Mouse (Mus musculus) heart, embryonic 12.5 days (tissue): ENCODE data around the gene Saa4. TPM values are rescaled to one million over a fixed set of nuclear protein-coding genes. Genes with fewer than 3 reads are reported as not detected.
"Not testable (repeated sequence)": the region's sequence is repeated elsewhere in the genome, so short reads cannot be mapped to it uniquely, and the experiment has no call there.

Experiments used
- ATAC-seq: fragments of 200-750 bp; cut with Nextera tagmentation; 2 replicates; pipeline ENCODE4 v1.8.0; 2017; ENCODE audit warnings: moderate TSS enrichment, moderate library complexity; ENCODE audit not compliant: insufficient number of reproducible peaks, low FRiP score
- H3K27ac ChIP-seq: fragments of 300-500 bp; sonication (generic); 2 replicates; pipeline ENCODE4 v1.5.1; 2016; ENCODE audit warnings: mild to moderate bottlenecking, moderate library complexity; ENCODE audit not compliant: poor library complexity, severe bottlenecking
- H3K27me3 ChIP-seq: fragments of 300-500 bp; sonication (generic); replicated peaks from 2 replicates; pipeline ENCODE4 v1.6.1; 2016; ENCODE audit warnings: mild to moderate bottlenecking, moderate library complexity
- H3K36me3 ChIP-seq: fragments of 300-500 bp; sonication (generic); 2 replicates; pipeline ENCODE4 v1.6.1; 2016; ENCODE audit warnings: mild to moderate bottlenecking, moderate library complexity
- H3K4me1 ChIP-seq: fragments of 300-500 bp; sonication (generic); replicated peaks from 2 replicates; pipeline ENCODE4 v1.6.1; 2016; ENCODE audit warnings: mild to moderate bottlenecking
- H3K4me2 ChIP-seq: fragments of 300-500 bp; sonication (generic); 2 replicates; pipeline ENCODE4 v1.6.1; 2016; ENCODE audit warnings: mild to moderate bottlenecking, moderate library complexity
- H3K4me3 ChIP-seq: fragments of 300-500 bp; sonication (generic); 2 replicates; pipeline ENCODE4 v1.5.1; 2016; ENCODE audit warnings: mild to moderate bottlenecking
- H3K9ac ChIP-seq: fragments of 300-500 bp; sonication (generic); 2 replicates; pipeline ENCODE4 v1.6.1; 2016; ENCODE audit warnings: mild to moderate bottlenecking, moderate library complexity
- H3K9me3 ChIP-seq: fragments of 300-500 bp; sonication (generic); replicated peaks from 2 replicates; pipeline ENCODE4 v1.6.1; 2016; ENCODE audit warnings: mild to moderate bottlenecking, moderate library complexity
- WGBS: fragments of 180-500 bp; shearing (Covaris S2); methylation state at CpG from one replicate; pipeline ENCODE4 v1.1.7; 2016; 5-methylcytosine and 5-hydroxymethylcytosine counted together
- polyA plus RNA-seq: library from polyadenylated mRNA; unstranded; fragments of >200 nt; fragmentation: Nextera tagmentation; extraction: Ambion mirVana; gene quantifications from 2 replicates; pipeline ENCODE4 v1.2.1, GENCODE M21; 2016

The Saa4 gene
- polyA plus RNA-seq, 1 experiment from 2014 or later = not detected

DNA sequence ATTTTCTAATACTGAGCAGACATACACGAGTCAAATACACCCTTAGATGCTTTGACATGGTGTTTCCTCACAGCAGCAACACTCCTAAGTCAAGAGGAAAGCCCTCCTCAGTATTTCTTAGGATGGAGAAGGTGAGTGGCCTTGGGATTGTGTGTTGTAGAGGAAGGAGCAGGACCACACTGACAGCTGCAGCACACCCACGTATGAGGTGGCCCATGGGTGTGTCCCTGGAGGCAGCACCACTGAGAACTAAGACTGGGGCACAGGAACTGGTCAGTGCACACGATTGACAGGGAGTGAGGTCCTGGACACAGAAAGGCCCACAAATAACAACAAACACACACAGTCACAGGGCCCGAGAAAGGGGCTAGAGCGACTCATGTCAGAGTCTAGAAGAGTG is 7.6 kb upstream of the Saa4 start:
- ATAC-seq, H3K4me2 ChIP-seq, H3K4me1 ChIP-seq, H3K9ac ChIP-seq, H3K4me3 ChIP-seq, H3K9me3 ChIP-seq, H3K27ac ChIP-seq, H3K36me3 ChIP-seq, H3K27me3 ChIP-seq: not testable (repeated sequence)
- WGBS = 69% methylated on average over 5 of the region's 5 CpGs

DNA sequence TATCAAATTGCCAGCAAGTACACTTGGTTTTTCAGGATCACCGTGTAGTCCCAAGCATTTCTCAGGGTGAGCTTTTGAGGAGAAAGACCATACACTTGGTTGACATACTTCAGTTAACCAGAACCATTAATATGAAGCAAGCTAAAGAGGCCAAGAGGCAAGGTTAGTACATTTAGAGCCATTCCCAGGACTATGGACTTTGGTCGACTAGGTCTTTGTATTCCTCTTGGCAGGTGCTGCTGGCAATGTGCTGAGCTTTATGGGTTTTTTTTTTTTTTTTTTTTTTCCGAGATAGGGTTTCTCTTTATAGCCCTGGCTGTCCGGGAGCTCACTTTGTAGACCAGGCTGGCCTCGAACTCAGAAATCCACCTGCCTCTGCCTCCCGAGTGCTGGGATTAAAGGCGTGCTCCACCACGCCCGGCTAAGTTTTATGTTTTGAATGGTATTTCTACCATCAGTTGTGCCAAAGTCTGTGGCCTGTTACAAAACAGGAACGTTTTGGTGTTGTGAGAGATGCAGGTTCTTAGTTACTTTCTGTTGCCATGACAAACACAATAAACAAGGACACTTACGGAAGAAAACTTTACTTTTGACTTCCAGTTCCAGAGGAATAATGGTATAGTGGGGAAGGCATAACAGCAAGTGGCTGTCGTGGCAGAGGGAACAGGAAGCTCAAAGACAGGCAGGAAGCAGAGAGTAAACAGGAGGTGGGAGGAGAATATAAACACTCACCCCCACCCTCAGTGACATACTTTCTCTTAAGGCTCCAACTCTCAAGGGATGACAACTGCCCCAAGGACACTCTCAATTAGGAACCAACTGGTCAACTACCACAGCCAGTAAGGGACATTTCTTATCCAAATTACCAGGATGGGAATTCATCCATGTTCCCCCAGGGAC is 6.4 kb upstream of the Saa4 start:
- Histone ChIP-seq H3K27ac (no peak overlapping the region), H3K4me3 (no peak overlapping the region), H3K36me3 (no peaks in the 10 kb centered on the region), H3K4me2 (no peak overlapping the region), H3K9me3 (no peaks in the 10 kb centered on the region), H3K4me1 (no peaks in the 10 kb centered on the region), H3K27me3 (no peaks in the 10 kb centered on the region), H3K9ac (no peak overlapping the region)
- ATAC-seq = no peak
- WGBS = 72% methylated on average over 12 of the region's 12 CpGs

DNA sequence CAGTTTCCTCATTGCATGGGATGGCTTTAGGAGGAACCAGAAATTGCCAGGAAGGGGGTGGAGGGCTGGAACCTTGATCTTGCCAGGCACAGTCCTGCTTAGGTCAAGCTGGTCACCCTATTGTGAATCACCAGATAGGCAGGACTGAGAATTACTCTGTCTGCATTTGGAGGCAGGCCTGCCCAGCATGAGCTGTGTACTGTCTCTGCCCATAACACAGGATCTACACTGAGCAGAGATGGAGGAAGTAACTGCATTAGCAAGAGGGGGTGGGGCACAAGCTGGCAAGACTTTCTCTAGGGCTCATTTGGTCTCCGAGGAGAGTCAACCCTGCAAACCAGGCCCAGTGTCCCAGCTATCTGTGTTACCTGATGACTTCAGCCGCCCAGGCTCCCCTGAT is 2.6 kb upstream of the Saa4 start:
- H3K36me3 ChIP-seq = no peaks in the 10 kb centered on the region
- H3K27ac ChIP-seq = no peak overlapping the region
- ATAC-seq = no peak
- no peak overlapping the region for H3K4me2 ChIP-seq
- H3K4me1 ChIP-seq = no peaks in the 10 kb centered on the region
- no peaks in the 10 kb centered on the region; the same call in 1 of the 2 replicates for H3K9me3 ChIP-seq
- no peak overlapping the region for H3K4me3 ChIP-seq
- WGBS = 72% methylated on average over 2 of the region's 2 CpGs
- H3K9ac ChIP-seq = no peak overlapping the region
- H3K27me3 ChIP-seq = no peaks in the 10 kb centered on the region

DNA sequence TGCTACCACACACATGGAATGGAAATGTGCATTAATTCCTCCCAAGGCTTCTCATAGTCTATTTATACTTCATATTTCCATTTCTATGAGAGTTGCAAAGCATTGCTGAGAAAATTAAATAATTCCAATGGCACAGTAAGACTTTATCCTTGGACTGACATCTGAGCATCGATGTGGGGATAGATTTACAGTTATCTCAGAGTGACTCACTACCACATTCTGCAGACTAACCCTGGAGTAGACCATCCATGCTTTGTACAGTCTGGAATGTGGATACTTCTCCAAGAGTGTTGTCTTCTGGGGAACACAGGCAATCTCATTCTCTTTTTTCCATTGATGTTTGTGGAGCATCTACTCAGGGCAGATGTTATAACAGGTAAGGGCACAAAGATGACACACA is 4.8 kb downstream of the Saa4 start:
- Histone ChIP-seq H3K4me2 (no peak overlapping the region), H3K27me3 (no peaks in the 10 kb centered on the region; the same call in 1 of the 2 replicates), H3K36me3 (no peaks in the 10 kb centered on the region), H3K4me3 (no peak overlapping the region), H3K9me3 (no peaks in the 10 kb centered on the region), H3K27ac (no peak overlapping the region), H3K9ac (no peak overlapping the region), H3K4me1 (no peaks in the 10 kb centered on the region)
- 70% methylated on average over 1 of the region's 1 CpGs for WGBS
- ATAC-seq = no peak

DNA sequence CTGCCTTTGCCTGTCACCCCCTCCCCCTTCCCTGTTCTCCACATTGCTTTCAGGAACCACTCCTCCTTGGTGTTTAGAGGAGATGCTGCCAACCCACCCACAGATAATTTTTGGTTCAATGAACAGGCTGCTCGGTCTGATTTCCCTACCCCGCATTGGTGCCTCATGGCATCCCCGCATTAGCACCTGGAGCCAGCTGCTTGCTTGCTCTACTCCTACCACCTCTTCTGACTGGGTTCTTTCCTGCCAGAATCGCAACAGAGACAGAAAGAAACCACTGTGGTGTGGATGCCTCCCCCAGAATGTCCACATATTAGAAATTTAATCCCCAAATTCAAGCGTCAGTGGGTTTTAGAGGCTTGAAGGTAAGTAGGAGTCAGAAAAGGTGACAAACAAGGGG is 8.0 kb downstream of the Saa4 start:
- no peak for ATAC-seq
- 71% methylated on average over 5 of the region's 5 CpGs for WGBS
- Histone ChIP-seq H3K9ac (no peak overlapping the region), H3K4me1 (no peaks in the 10 kb centered on the region), H3K4me3 (no peak overlapping the region), H3K4me2 (no peak overlapping the region), H3K9me3 (no peaks in the 10 kb centered on the region), H3K27me3 (peaks cover 14% of the 10 kb centered on the region), H3K36me3 (no peaks in the 10 kb centered on the region), H3K27ac (no peak overlapping the region)

DNA sequence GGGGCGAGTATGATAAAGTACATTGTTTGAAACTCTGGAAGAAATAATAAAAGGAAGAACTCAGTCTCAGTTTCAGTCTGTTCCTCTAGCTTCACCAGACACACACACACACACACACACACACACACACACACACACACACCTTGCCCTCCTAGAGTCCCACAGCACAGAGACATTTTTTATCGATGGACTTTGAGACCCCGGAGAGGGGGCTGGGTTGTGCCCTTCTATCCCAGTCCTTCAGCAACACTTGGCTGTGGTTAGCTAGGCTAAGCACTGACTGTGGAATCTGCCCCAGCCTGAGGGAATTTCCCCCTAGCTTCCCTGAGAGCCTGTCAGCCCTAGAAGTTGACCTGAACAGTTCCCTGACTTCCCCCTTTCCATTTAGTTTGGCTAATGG is 8.6 kb downstream of the Saa4 start:
- 75% methylated on average over 3 of the region's 3 CpGs for WGBS
- Histone ChIP-seq H3K27me3 (peaks cover 14% of the 10 kb centered on the region), H3K27ac (no peak overlapping the region), H3K4me2 (no peak overlapping the region), H3K4me3 (no peak overlapping the region), H3K36me3 (no peaks in the 10 kb centered on the region), H3K9ac (no peak overlapping the region), H3K4me1 (no peaks in the 10 kb centered on the region), H3K9me3 (no peaks in the 10 kb centered on the region)
- ATAC-seq = no peak

DNA sequence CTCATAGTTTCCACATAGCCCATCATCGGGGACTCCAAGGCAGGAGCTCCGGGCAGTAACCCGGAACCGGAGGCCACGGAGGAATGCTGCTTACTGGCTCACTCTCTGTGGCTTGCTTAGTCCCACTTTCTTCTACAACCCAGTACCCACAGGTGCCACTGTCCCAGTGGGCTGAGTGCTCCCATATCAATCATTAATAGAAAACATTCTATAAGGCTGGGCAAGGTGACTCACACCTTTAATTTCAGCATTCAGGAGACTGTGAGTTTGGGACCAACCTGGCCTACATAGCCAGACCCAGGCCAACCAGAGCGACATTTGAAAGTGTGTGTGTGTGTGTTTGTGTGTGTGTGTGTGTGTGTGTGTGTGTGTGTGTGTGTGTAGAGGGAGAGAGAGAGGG is 9.0 kb downstream of the Saa4 start:
- no peak overlapping the region for H3K4me2 ChIP-seq
- 92% methylated on average over 6 of the region's 6 CpGs for WGBS
- no peak overlapping the region for H3K9ac ChIP-seq
- H3K36me3 ChIP-seq = no peaks in the 10 kb centered on the region
- H3K4me1 ChIP-seq = no peaks in the 10 kb centered on the region
- H3K9me3 ChIP-seq = no peaks in the 10 kb centered on the region
- no peak overlapping the region for H3K27ac ChIP-seq
- ATAC-seq = no peak
- H3K4me3 ChIP-seq = no peak overlapping the region
- H3K27me3 ChIP-seq = peaks cover 14% of the 10 kb centered on the region

DNA sequence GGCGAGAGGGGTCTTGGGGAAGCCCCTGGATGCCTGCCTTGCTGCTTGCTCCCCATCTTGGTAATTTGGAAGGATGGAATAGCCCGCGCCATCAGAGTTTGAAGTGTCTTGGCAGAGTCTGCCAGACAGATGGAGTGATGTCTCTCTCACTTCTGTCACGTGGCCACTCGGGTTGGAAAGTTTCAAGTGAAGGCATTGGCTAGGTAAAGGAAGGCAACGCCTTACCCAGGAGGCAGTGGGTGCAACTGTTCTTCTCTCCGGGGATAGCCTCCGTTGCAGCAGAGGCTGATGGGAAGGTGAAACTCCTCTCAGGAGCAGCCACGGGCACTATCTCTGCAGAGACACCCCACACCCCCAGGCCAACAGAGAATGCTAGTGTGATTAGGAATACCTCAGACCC is 11.9 kb downstream of the Saa4 start:
- Histone ChIP-seq H3K27me3 (peaks cover 14% of the 10 kb centered on the region), H3K27ac (no peak overlapping the region), H3K9ac (no peak overlapping the region), H3K9me3 (no peaks in the 10 kb centered on the region), H3K4me3 (no peak overlapping the region), H3K4me1 (0 out of 2 replicates have a peak, but pooled peaks cover 2% of the 10 kb centered on the region), H3K4me2 (no peak overlapping the region), H3K36me3 (no peaks in the 10 kb centered on the region)
- 64% methylated on average over 9 of the region's 9 CpGs for WGBS
- ATAC-seq = no peak

DNA sequence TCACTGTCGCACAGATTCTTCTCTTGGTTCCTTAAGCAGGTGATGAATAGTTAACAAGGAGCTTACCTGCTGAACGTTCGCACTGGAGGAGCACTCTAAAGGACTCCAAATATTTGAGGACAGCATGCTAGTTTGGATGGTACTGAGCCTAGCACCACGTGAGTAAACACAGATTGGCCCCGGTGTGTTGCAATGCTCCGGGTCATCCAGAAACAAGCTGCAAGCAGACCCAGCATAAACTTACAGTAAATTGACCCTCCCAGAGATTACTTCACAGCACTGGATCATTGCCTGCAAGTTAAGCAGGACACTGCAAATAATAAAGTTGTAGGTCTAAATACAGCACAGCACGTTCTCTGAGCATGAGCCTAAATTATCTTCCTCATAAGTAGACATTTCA is 12.9 kb downstream of the Saa4 start:
- Histone ChIP-seq H3K4me3 (no peak overlapping the region), H3K27me3 (peaks cover 14% of the 10 kb centered on the region), H3K27ac (no peak overlapping the region), H3K4me2 (no peak overlapping the region), H3K36me3 (no peaks in the 10 kb centered on the region), H3K9me3 (no peaks in the 10 kb centered on the region), H3K9ac (no peak overlapping the region), H3K4me1 (0 out of 2 replicates have a peak, but pooled peaks cover 2% of the 10 kb centered on the region)
- ATAC-seq = no peak
- 75% methylated on average over 7 of the region's 7 CpGs for WGBS

DNA sequence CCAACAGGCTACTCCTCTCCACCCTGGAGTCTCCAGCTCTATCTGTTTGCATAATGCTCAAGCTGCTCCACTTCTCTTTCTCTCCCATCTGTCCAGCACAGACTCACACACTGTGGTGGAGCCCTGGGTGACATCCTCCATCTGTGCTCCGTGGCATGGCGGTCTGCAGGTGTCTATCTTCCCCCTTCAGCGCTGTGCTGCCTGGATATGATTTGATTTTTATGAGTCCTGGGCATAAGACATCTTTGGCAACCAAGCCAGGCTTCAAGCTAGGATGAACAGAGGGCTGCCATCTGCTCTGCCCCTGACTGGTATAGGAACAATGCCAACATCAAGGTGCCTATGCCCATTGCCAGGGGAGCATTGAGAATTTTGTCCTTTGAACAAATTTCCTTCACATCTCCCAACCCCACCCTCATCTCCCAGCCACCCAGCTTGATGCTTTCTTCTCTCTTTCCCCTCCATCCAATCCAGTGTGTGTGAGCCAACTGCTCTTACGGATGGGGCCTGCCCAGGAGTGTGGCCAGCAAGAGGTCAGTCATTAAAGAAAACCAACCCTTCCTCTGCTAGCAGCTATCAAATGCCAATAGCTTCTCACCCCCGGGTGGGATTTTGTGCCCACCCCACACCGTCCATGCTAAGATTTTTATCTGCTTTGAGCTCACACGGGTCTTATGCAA is 13.7 kb downstream of the Saa4 start:
- Histone ChIP-seq H3K9ac (no peak overlapping the region), H3K36me3 (no peaks in the 10 kb centered on the region), H3K4me1 (0 out of 2 replicates have a peak, but pooled peaks cover 2% of the 10 kb centered on the region), H3K9me3 (no peaks in the 10 kb centered on the region), H3K27ac (no peak overlapping the region), H3K4me3 (no peak overlapping the region), H3K4me2 (no peak overlapping the region), H3K27me3 (peaks cover 14% of the 10 kb centered on the region)
- no peak for ATAC-seq
- WGBS = 71% methylated on average over 7 of the region's 7 CpGs

DNA sequence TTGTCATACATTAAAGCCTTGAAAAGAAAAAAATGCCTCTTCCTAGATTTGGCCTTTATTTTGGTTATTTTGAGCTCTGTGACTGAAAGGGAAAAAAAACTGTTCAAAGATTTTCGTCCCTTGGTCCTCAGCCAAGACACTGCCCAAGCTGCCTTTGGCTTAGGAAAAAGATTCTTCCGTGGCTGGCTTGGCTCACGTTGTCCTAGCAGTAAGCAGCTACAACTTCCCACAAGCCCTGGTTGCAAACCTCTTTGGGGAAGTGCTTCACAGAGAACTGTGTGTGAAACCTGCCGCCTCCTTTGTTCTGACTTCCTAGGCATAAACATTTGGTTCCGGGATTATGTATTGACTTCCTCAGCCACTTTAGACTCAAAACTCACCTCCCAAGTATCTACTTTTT is 15.5 kb downstream of the Saa4 start:
- no peak overlapping the region for H3K9ac ChIP-seq
- no peak for ATAC-seq
- H3K27me3 ChIP-seq = peaks cover 14% of the 10 kb centered on the region
- no peaks in the 10 kb centered on the region for H3K9me3 ChIP-seq
- 47% methylated on average over 5 of the region's 5 CpGs for WGBS
- no peak overlapping the region for H3K27ac ChIP-seq
- H3K4me2 ChIP-seq = no peak overlapping the region
- no peak overlapping the region for H3K4me3 ChIP-seq
- 0 out of 2 replicates have a peak, but pooled peaks cover 2% of the 10 kb centered on the region for H3K4me1 ChIP-seq
- H3K36me3 ChIP-seq = no peaks in the 10 kb centered on the region
